Mouse (Mus musculus) heart, embryonic 11.5 days (tissue): ENCODE measurements around the gene Adgrg1. TPM values are rescaled to one million over a fixed set of nuclear protein-coding genes. Genes with fewer than 3 reads are reported as not detected.
"Not testable (repeated sequence)": the region's sequence is repeated elsewhere in the genome, so short reads cannot be mapped to it uniquely, and the experiment has no call there.

Experiments
- ATAC-seq: fragments of 200-750 bp; cut with Nextera tagmentation; replicated peaks from 2 replicates; pipeline ENCODE4 v1.8.0; 2017; ENCODE audit warnings: moderate library complexity; ENCODE audit not compliant: insufficient number of reproducible peaks, low FRiP score, low TSS enrichment
- H3K27ac ChIP-seq: fragments of 300-500 bp; sonication (generic); 2 replicates; pipeline ENCODE4 v1.5.1; 2014; ENCODE audit warnings: mild to moderate bottlenecking, low read depth, low read length
- H3K27me3 ChIP-seq: fragments of 300-500 bp; sonication (generic); 2 replicates; pipeline ENCODE4 v1.6.1; 2014; ENCODE audit warnings: mild to moderate bottlenecking, low read length, mixed read lengths; ENCODE audit not compliant: control insufficient read depth, insufficient read depth
- H3K36me3 ChIP-seq: fragments of 300-500 bp; sonication (generic); 2 replicates; pipeline ENCODE4 v1.6.1; 2014; ENCODE audit warnings: mild to moderate bottlenecking, low read length, moderate library complexity, mixed read lengths; ENCODE audit not compliant: control insufficient read depth, insufficient read depth
- H3K4me1 ChIP-seq: fragments of 300-500 bp; sonication (generic); 2 replicates; pipeline ENCODE4 v1.6.1; 2014; ENCODE audit warnings: low read length; ENCODE audit not compliant: control insufficient read depth, insufficient read depth
- H3K4me2 ChIP-seq: fragments of 300-500 bp; sonication (generic); 2 replicates; pipeline ENCODE4 v1.6.1; 2014; ENCODE audit warnings: mild to moderate bottlenecking, moderate library complexity
- H3K4me3 ChIP-seq: fragments of 300-500 bp; sonication (generic); 2 replicates; pipeline ENCODE4 v1.5.1; 2014; ENCODE audit warnings: low read depth, low read length
- H3K9ac ChIP-seq: fragments of 300-500 bp; sonication (generic); 2 replicates; pipeline ENCODE4 v1.6.1; 2014; ENCODE audit warnings: mild to moderate bottlenecking, low read depth, low read length, moderate library complexity
- H3K9me3 ChIP-seq: fragments of 300-500 bp; sonication (generic); replicated peaks from 2 replicates; pipeline ENCODE4 v1.6.1; 2016; ENCODE audit warnings: low read length; ENCODE audit not compliant: control insufficient read depth
- WGBS: fragments of 180-500 bp; shearing (Covaris S2); extraction: QIAGEN DNeasy Blood & Tissue Kit; methylation state at CpG from one replicate; pipeline ENCODE4 v1.1.7; 2014; ENCODE audit not compliant: insufficient replicate concordance; 5-methylcytosine and 5-hydroxymethylcytosine counted together
- polyA plus RNA-seq: library from polyadenylated mRNA; unstranded; fragments of >200 nt; fragmentation: Nextera tagmentation; extraction: Ambion mirVana; gene quantifications from 2 replicates; pipeline ENCODE4 v1.2.1, GENCODE M21; 2014

The Adgrg1 gene
- polyA plus RNA-seq, 1 experiment from 2014 or later = 7.5 TPM

DNA sequence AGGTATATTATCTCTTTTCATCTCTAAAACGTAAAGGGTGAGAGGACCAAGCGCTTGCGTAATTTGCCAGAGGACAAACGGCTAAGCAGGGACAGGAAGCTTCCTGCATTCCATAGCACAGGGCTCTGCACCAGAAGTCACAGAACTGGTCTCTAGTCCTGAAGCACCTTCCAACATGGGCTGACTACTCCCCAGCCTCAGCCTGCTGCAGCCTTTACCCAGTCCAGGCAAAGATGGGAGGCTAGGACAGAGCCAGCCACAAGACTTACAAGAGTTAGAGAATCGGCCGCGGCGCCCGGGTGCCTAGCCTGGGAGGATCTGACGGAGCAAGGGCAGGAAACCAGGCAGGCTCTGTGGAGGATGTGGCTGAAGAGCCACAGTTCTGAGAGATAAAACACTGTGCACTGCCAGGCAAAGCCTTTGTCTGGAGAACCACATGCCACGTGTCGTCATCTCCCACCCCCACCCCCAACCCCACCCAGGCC is 45.8 kb downstream of the Adgrg1 start:
- Histone ChIP-seq H3K36me3 (no peaks in the 10 kb centered on the region), H3K4me3 (no peak overlapping the region), H3K27ac (peak overlapping the region; percentile 62; the same call in 1 of the 2 replicates), H3K4me1 (no peaks in the 10 kb centered on the region; the same call in 1 of the 2 replicates), H3K27me3 (no peaks in the 10 kb centered on the region), H3K4me2 (peak overlapping the region; percentile 46), H3K9me3 (no peaks in the 10 kb centered on the region), H3K9ac (peak overlapping the region; percentile 43; the same call in 1 of the 2 replicates)
- WGBS = 34% methylated on average over 12 of the region's 12 CpGs
- peak; percentile 57; the same call in 1 of the 2 replicates for ATAC-seq

GRCm38 (mm10) chr8:95020821-95021220 is 46.3 kb downstream of the Adgrg1 start:
- no peak overlapping the region for H3K9ac ChIP-seq
- H3K27ac ChIP-seq = no peak overlapping the region
- H3K4me1 ChIP-seq = no peaks in the 10 kb centered on the region; the same call in 1 of the 2 replicates
- ATAC-seq = 0 out of 2 replicates have a peak, but pooled peaks have one; percentile 5
- no peak overlapping the region for H3K4me3 ChIP-seq
- no peaks in the 10 kb centered on the region for H3K36me3 ChIP-seq
- 64% methylated on average over 10 of the region's 10 CpGs for WGBS
- H3K4me2 ChIP-seq = no peak overlapping the region; the same call in 1 of the 2 replicates
- no peaks in the 10 kb centered on the region for H3K9me3 ChIP-seq
- no peaks in the 10 kb centered on the region for H3K27me3 ChIP-seq

GRCm38 (mm10) chr8:95023201-95023600 is 48.6 kb downstream of the Adgrg1 start:
- H3K27ac ChIP-seq = no peak overlapping the region
- no peak overlapping the region for H3K9ac ChIP-seq
- H3K4me3 ChIP-seq = no peak overlapping the region
- WGBS = 22% methylated on average over 8 of the region's 8 CpGs
- no peak overlapping the region for H3K4me2 ChIP-seq
- no peaks in the 10 kb centered on the region for H3K9me3 ChIP-seq
- no peak for ATAC-seq
- no peaks in the 10 kb centered on the region for H3K4me1 ChIP-seq
- H3K27me3 ChIP-seq = no peaks in the 10 kb centered on the region
- no peaks in the 10 kb centered on the region for H3K36me3 ChIP-seq

- Histone ChIP-seq H3K4me3 (no peak overlapping the region), H3K4me2 (no peak overlapping the region), H3K9me3 (no peaks in the 10 kb centered on the region), H3K27ac (no peak overlapping the region), H3K27me3 (no peaks in the 10 kb centered on the region), H3K36me3 (no peaks in the 10 kb centered on the region), H3K4me1 (no peaks in the 10 kb centered on the region), H3K9ac (no peak overlapping the region)
- WGBS = 76% methylated on average over 4 of the region's 4 CpGs
- ATAC-seq = no peak
These were observed 49.8 kb downstream of the Adgrg1 start for GRCm38 (mm10) chr8:95024387-95024786.

- Histone ChIP-seq H3K36me3 (no peaks in the 10 kb centered on the region), H3K9ac (no peak overlapping the region), H3K4me1 (no peaks in the 10 kb centered on the region), H3K4me2 (no peak overlapping the region), H3K9me3 (no peaks in the 10 kb centered on the region), H3K27ac (no peak overlapping the region), H3K4me3 (no peak overlapping the region), H3K27me3 (no peaks in the 10 kb centered on the region)
- WGBS = 63% methylated on average over 2 of the region's 2 CpGs
- no peak for ATAC-seq
These were observed 50.9 kb downstream of the Adgrg1 start for GRCm38 (mm10) chr8:95025421-95025820.

DNA sequence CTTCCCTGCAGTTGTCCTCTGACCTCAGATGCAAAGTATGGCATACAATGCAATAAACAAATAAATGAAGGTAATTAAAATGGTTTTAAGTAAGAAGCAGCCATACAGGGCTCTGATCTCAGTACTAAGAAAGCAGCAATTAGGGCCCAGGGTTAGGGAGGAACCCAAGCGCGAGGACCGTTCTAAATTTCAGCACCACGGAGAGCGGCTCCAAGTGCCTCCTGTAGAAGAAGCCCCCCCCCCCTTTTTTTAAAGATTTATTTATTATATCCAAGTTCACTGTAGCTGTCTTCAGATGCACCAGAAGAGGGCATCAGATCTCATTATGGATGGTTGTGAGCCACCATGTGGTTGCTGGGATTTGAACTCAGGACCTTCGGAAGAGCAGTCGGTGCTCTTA is 53.8 kb downstream of the Adgrg1 start:
- H3K9ac ChIP-seq, H3K9me3 ChIP-seq, H3K36me3 ChIP-seq, H3K4me2 ChIP-seq, ATAC-seq, H3K27ac ChIP-seq, H3K27me3 ChIP-seq, H3K4me3 ChIP-seq, H3K4me1 ChIP-seq: not testable (repeated sequence)
- 47% methylated on average over 7 of the region's 7 CpGs for whole genome bisulfite sequencing

GRCm38 (mm10) chr8:95037106-95037925 is 62.8 kb downstream of the Adgrg1 start:
- no peak overlapping the region for H3K27ac ChIP-seq
- H3K9me3 ChIP-seq = no peaks in the 10 kb centered on the region
- H3K9ac ChIP-seq = no peak overlapping the region
- no peak overlapping the region for H3K4me3 ChIP-seq
- H3K4me2 ChIP-seq = no peak overlapping the region
- H3K4me1 ChIP-seq = no peaks in the 10 kb centered on the region
- 69% methylated on average over 7 of the region's 7 CpGs for WGBS
- ATAC-seq = no peak
- no peaks in the 10 kb centered on the region for H3K36me3 ChIP-seq
- no peaks in the 10 kb centered on the region for H3K27me3 ChIP-seq

DNA sequence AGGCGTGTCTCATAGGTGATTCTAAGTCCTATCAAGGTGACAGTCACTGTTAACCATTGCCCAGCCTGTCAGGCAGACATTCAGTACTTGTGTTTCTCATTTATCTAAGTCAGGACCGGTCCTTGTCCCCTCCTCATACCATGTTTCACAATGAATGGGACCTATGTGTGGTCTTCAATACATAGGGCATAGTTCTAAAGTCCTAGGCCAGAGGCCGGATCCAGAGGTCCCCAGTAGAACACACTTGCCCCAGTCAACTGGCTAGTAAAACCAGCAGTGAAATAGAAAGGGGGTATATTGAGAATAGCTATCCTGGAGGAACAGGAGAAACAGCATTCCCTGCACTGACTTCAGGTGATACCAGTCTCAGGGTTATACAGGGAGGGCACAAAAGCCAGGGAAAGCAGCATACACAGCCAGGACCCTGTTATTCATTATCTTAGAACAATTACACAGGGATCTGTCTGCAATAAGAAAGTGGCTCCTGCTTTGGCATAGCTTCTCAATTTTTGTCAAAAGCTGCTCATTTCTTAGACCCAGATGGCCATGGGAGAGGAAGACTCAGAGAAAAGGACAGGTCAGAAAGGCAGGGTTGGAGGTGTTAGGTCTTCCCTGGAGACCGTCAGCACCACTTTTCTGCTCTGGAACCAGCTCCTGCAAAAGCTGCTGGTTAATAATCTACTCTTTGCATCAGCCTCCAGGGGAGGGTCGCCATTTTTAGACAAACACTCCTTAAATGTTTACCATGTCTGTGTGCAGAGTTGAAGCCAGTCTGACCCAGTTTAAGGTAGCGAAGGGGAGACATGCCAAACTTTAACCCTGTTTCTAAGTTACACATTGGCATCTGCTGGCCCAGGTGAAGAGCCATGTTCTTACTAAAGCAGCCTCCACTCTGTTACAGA is 67.6 kb downstream of the Adgrg1 start:
- Histone ChIP-seq H3K9me3 (no peaks in the 10 kb centered on the region), H3K27ac (no peak overlapping the region), H3K4me1 (no peaks in the 10 kb centered on the region), H3K27me3 (no peaks in the 10 kb centered on the region), H3K4me2 (no peak overlapping the region), H3K4me3 (no peak overlapping the region), H3K9ac (no peak overlapping the region), H3K36me3 (no peaks in the 10 kb centered on the region)
- 65% methylated on average over 6 of the region's 6 CpGs for WGBS
- ATAC-seq = no peak
